Comparison of ENCODE assay signal across 8 mouse cellular contexts in the genomic region with DNA sequence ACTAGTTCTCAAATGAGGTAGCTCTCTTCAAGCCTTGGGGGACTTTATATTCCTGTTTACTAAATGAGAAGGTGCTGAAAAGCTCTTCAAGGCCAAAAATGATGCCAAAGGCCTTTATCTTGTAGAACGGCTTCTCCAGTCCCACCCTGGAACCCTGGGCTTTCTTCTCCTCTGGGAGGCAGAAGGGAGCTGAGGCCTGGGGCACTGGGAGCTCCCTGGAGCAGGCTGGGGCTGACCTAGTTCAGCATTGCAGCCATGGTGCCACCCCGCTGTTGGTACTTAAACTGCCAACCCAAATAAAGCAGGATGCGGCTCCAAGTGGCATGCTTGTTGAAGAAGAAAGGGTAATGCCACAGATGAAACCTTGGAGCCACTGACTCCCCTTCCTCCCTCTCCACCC. TPM values are rescaled to one million over a fixed set of nuclear protein-coding genes. Genes with fewer than 3 reads are reported as not detected.
A peak's percentile ranks its signal among the peaks of the same experiment; 100 is the strongest.
DNase-seq lines count a peak whose midpoint lies in the region; ATAC-seq and TF ChIP-seq lines count a peak whose summit lies in the region.

No protein-coding gene starts in this region.

- 0 out of 2 replicates have a peak overlapping the region, but pooled peaks have one; percentile 3 for H3K27ac ChIP-seq in kidney, embryonic 15.5 days
- H3K27ac ChIP-seq in cortical plate, adult 2 months (ENCODE audit: insufficient read depth, low read length) = peak overlapping the region; percentile 14; the same call in 1 of the 2 replicates
- H3K27ac ChIP-seq in hindbrain, postnatal 0 days = no peak overlapping the region

- DNase-seq in kidney, adult 11 months = no peak
- peak; percentile 17 for DNase-seq in adipocyte (ENCODE audit: low spot score)
- no peak for DNase-seq in hindbrain, postnatal 0 days (ENCODE audit: low spot score)
- DNase-seq in thymus, adult 18-20 months = no peak
- no peak for DNase-seq in thymus, postnatal 10 days (ENCODE audit: low spot score in 2 of 2)

- H3K9me3 ChIP-seq in kidney, embryonic 15.5 days (replicated peaks) = no peaks in the 10 kb centered on the region
- no peaks in the 10 kb centered on the region for H3K9me3 ChIP-seq in hindbrain, postnatal 0 days (ENCODE audit: low read length)

- 90% methylated on average over 3 of the region's 3 CpGs for WGBS in kidney, embryonic 15.5 days
- 60% methylated on average over 3 of the region's 3 CpGs for WGBS in hindbrain, postnatal 0 days

- H3K36me3 ChIP-seq in kidney, embryonic 15.5 days = no peaks in the 10 kb centered on the region
- H3K36me3 ChIP-seq in hindbrain, postnatal 0 days (ENCODE audit: insufficient read depth, low read length) = no peaks in the 10 kb centered on the region
- no peaks in the 10 kb centered on the region for H3K36me3 ChIP-seq in myocyte (ENCODE audit: control insufficient read depth, insufficient read depth)

- peak overlapping the region; percentile 17; the same call in 1 of the 2 replicates for H3K9ac ChIP-seq in kidney, embryonic 15.5 days
- H3K9ac ChIP-seq in hindbrain, postnatal 0 days (replicated peaks; ENCODE audit: low read length) = peak overlapping the region; percentile 33

- H3K4me1 ChIP-seq in kidney, embryonic 15.5 days = peaks cover 47% of the 10 kb centered on the region
- H3K4me1 ChIP-seq in cortical plate, adult 2 months (ENCODE audit: control insufficient read depth, insufficient read depth, low read length) = peaks cover 4% of the 10 kb centered on the region
- peaks cover 34% of the 10 kb centered on the region for H3K4me1 ChIP-seq in hindbrain, postnatal 0 days (ENCODE audit: insufficient read depth, low read length)

- no peak for TF ChIP-seq POLR2A in cortical plate, adult 2 months (IDR thresholded peaks at IDR 0.05; ENCODE audit: extremely low read depth, insufficient read depth, low read length)
- no peak for TF ChIP-seq POLR2A in myocyte (IDR thresholded peaks at IDR 0.05; ENCODE audit: insufficient read length, low read depth)

- peak overlapping the region; percentile 75 for H3K4me2 ChIP-seq in kidney, embryonic 15.5 days
- H3K4me2 ChIP-seq in hindbrain, postnatal 0 days (ENCODE audit: low read depth, low read length) = peak overlapping the region; percentile 83
- peak overlapping the region; percentile 92 for H3K4me2 ChIP-seq in myocyte (ENCODE audit: low read depth)

- H3K27me3 ChIP-seq in kidney, embryonic 15.5 days = no peaks in the 10 kb centered on the region
- H3K27me3 ChIP-seq in hindbrain, postnatal 0 days (ENCODE audit: insufficient read depth, low read length) = no peaks in the 10 kb centered on the region
- no peaks in the 10 kb centered on the region for H3K27me3 ChIP-seq in myocyte (ENCODE audit: control insufficient read depth, insufficient read depth, insufficient read length)

- no peak overlapping the region for H3ac ChIP-seq in myocyte (ENCODE audit: control insufficient read depth, insufficient read length)

- TF ChIP-seq CTCF in cortical plate, adult 2 months (IDR thresholded peaks at IDR 0.05; ENCODE audit: extremely low read depth, insufficient read depth, low read length) = no peak
- no peak for TF ChIP-seq CTCF in hindbrain, postnatal 0 days (IDR thresholded peaks at IDR 0.05; ENCODE audit: low read depth)

- H3K79me2 ChIP-seq in myocyte (ENCODE audit: control insufficient read depth, insufficient read depth) = peaks cover 60% of the 10 kb centered on the region

- peak overlapping the region; percentile 70 for H3K4me3 ChIP-seq in kidney, embryonic 15.5 days (replicated peaks)
- H3K4me3 ChIP-seq in cortical plate, adult 2 months (ENCODE audit: insufficient read depth, low read length) = peak overlapping the region; percentile 55
- peak overlapping the region; percentile 87 for H3K4me3 ChIP-seq in hindbrain, postnatal 0 days (ENCODE audit: low read length)
- peak overlapping the region; percentile 41 for H3K4me3 ChIP-seq in myocyte

- no peak for ATAC-seq in kidney, embryonic 15.5 days (replicated peaks; ENCODE audit: low FRiP score)
- no peak for ATAC-seq in hindbrain, postnatal 0 days

TF ChIP-seq in myocyte, 11 proteins besides CTCF, POLR2A, EP300 and RAD21:
- TF ChIP-seq REST (IDR thresholded peaks at IDR 0.05; ENCODE audit: insufficient read depth, insufficient read length) (no peak), POLR2AphosphoS2 (IDR thresholded peaks at IDR 0.05; ENCODE audit: insufficient read length, low read depth) (no peak), SRF (IDR thresholded peaks at IDR 0.05; ENCODE audit: control insufficient read depth, insufficient read length, low read depth) (no peak), MYOG (IDR thresholded peaks at IDR 0.05; ENCODE audit: control insufficient read depth in 1 of 3, insufficient read depth in 1 of 3, insufficient read length in 2 of 3, low read depth in 2 of 3) (no peak), TCF12 (IDR thresholded peaks at IDR 0.05; ENCODE audit: insufficient read depth, poor library complexity, severe bottlenecking) (no peak)

RNA-seq across cellular contexts. Expression of a gene that starts 1.5 kb away (rescaled TPM):
- 19.1 and 22.2 TPM in 2 replicates for polyA plus RNA-seq in kidney, embryonic 15.5 days (2015; fragmentation: Nextera tagmentation; extraction: Ambion mirVana)
- polyA plus RNA-seq in cortical plate, adult 2 months (2012; rRNA removed) = 23.8 and 27.8 TPM in 2 replicates
- 16.6 and 17.5 TPM in 2 replicates for total RNA-seq in hindbrain, postnatal 0 days (2014; rRNA removed)
- polyA plus RNA-seq in hindbrain, postnatal 0 days (2015; fragmentation: Nextera tagmentation; extraction: Ambion mirVana) = 23.6 and 25.3 TPM in 2 replicates
- 37.8 TPM for polyA plus RNA-seq in myocyte (2012; fragmentation: generic; extraction: Trizol)
